Mouse (Mus musculus) c-Kit-positive CD71-positive TER-119-negative erythroid progenitor cells, embryonic 14.5 days (primary cell): ENCODE results near the gene Cacna2d3.

Experiments used
- DNase-seq: peaks from one replicate; pipeline ENCODE4 v3.0.0-alpha.2; 2013; ENCODE audit warnings: low read depth

Cacna2d3 gene

DNA sequence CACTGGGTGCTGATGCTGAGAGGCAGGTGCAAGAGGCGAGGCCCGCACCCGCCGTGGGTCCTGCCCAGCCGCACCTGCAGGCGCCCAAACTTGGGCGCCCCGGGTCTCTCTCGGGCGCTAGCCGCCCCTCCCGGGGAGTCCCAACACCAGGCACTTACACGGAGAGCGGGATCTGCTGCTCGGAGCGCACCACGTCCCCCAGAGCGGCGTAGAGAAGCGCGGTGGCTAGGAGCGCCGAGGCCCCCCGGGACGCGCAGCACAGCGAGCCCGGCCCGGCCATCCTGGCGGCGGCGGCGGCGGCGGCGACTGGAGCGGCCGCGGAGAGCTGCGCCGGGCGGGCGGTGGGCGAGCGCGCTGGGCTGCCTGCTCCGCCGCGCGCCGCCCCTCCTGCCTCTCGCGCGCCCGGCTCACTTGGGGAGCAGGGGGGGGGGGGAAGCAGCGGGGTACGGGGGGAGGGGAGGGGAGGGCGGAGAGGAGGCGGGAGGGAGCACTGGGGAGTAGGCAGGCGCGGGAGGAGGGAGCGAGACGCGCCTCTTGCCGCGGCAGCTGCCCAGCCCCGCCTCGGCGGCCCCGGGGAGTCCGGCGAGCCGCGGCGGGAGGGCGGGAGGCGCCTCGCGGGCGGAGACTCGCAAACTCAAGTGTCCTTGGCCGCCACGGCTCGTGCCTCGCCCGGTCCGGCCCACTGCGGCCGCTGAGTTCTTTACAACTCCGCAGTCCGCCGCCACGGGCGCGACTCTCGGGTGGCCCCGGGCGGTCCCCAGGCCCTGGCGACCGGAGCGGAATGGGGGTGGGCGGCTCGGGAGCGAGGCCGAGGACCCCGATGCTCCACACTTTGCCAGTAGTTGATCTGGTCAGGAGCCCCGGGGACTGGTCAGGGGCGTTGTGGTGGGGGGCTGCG lies at the start of gene Cacna2d3:
Cacna2d3 (minus strand) TSS at position 377 of the 898 bp plus-strand sequence.
- no peak for DNase-seq

DNA sequence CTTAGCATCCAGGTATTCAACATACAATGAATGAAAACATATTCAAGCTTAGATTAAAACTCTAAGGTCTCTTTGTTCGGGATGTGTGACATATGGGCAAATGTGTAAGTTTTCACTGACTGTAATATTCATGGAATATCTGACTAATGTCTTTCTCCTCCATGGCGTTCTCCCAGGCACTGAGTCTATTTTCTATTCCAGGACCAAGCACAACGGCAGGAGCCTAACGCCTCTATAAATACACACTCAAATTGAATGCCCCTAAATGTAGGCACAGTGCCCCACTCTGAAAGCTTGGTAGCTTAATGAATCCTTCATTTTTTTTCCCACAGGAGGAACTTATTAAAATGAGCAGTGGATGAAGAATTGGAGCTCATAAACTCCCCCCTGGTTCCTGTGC lies 47.8 kb upstream of the Cacna2d3 start:
- DNase-seq: no peak

DNA sequence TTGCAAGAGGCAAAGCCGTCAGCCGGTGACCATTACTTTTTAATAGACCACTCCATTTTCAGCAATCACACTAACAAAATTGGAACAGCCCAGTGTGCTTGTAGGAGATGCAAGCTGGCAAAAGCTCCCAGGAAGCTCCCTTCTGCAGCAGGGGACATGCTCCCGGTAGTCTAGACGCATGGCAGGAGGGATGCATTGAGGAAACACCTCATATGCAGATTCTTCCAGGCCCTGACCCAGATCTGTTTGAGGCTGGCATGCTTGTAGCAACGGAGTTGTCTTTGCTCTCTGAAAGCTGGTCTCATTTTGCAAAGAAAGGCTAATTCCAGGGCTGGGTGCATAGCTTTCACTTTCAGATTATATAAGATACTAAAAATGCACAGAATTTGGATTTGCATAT lies 31.2 kb upstream of the Cacna2d3 start:
- no peak for DNase-seq

DNA sequence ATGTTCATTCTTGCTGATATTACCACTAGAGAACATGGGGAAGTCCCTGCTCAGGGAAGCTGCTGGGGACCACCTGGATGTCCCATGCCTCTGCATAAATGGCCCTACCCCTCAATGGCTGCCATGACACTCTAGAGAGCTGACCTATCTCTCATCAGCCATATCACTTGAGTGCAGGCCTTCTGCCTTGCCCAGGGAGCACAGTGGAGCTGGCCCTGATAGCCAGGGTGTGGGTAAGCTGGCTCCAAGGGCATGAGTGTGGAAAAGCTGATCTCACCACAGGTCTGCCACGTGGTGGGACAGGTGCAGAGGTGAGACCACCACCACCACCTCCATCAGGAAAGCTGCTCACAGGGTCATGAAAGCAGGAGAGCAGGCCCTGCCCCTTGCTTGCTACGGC lies 17.1 kb upstream of the Cacna2d3 start:
- DNase-seq: no peak

DNA sequence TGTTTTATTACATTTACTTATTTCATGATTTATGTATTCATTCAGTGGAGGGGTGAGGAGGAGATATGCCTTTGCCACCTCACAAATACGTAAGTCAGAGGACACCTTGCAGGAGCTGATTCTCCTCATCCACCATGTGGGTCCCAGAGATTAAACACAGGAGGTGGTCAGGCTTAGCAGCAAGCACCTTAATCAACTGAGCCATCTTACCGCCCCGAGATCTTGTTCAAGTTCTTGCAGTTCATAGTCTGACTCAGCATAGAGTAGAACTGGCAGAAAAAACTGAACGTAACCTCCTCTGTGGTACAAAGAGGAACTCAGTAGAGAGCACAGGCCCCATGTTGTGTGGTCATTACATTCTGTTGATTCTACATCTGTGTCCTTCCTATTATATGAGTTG lies 8.6 kb upstream of the Cacna2d3 start:
- DNase-seq: no peak

DNA sequence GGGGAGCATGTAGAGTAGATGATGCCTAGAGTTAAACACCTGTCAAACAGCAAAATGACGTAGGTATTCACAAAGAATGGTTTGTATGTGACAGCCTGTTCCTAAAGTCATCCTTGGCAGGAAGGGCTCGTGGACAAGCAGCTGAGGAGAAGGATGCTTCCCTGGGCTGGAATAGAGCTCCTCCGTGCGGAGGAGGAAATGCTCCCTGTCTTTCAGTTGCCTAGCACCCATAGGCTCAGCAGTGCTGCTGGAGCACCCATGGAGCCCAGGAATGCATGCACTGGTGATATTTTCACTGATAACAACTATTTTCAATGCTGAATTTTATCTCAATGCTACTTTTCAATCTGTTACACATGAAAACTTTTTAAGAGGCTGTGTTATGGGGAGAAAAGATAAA lies 7.3 kb upstream of the Cacna2d3 start:
- DNase-seq: no peak

DNA sequence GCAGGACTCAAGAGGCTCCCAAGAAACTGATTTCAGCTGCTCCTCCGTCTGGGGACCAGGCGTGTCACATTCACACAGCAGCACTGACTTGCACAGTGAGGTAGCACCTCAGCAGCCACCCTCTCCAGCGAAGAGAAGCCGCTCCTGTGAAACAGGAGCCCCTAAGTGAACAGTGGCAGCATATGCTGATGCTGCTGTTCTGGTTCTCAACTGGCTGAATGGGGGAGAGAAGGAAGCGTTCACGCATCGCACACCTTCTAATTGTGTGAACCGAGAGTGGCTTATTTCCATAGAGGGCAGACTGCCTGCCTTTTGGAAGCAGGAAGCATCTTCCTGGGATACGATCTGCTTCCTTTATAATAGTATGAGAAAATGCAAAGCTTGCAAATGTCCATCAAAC lies 5.9 kb upstream of the Cacna2d3 start:
- DNase-seq: no peak

DNA sequence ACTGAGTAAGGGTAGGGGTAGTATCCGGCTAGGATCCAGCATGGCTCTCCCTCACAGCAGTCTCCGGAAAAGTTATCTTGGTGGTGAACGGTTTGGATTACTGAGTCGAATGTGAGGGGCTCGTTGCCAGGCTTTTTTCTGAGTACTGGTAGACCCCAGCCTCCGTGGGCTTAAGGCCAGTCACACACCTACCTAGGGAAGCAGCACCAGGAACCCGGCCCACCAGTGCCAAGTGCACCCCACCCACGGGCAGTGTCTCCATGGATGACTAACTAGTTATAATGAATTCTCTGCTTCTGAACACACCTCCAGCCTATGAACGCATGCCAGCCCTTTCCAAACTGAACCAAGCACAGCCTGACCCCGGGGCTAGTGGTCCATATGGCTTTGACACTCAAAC lies 1.6 kb upstream of the Cacna2d3 start:
- DNase-seq: no peak

DNA sequence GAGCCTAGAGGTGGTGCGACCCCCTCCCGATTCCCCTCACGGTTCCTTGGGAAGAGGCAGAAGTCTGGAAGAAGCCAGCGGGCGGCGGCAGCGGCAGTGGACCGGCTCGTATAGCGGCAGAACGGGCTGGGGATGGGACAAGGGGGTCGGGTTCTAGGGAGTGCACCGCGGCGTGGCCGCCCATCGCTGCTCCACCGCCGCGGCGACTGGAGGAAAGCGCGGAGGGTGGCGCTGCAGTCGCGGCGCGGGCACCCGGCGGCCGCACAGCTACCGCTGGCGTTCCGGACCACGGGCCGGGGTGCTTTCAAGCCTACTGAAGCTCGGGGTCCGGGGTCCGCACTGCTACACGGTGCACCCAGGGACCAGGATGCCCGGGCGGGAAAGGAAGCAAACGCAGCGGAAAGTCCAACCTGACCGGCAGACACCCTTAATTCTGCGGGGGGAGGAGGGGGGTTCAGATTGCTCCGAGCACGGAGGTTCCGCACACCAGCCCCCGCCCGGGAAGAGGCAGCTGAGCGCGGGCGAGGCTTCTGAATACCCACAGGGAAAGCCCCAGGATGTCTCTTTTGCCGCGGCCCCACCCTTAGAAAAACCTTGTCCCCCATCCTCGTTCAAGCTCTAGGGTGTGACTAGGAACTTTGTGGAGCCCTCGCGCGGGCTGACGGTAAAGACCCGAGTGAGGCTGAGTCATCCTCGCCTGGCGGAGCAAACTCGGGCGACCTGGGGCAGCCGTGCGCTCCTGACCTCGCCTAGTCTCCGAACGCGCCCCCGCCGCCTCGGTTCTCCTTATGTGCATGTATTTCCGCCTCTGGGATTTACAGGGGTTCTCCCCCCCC lies 940 bp upstream of the Cacna2d3 start:
- DNase-seq: no peak

DNA sequence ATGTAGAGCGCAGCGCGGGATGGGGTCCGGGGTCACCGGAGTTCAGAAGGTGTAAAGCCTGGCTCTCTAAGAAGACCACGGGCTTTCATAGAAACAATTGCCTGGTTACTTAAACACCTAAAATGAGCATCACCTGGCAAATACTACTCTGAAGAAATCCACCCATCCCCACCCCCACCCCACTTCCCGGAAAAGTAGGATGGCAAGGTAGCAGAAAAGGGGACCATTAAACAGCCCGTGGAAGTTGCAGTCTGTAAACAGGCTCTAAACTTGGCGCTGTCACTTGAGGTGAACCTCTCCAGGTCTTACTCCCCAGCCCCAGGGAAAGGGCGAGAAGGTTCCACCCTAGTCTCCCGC lies 555 bp downstream of the Cacna2d3 start:
- no peak for DNase-seq

DNA sequence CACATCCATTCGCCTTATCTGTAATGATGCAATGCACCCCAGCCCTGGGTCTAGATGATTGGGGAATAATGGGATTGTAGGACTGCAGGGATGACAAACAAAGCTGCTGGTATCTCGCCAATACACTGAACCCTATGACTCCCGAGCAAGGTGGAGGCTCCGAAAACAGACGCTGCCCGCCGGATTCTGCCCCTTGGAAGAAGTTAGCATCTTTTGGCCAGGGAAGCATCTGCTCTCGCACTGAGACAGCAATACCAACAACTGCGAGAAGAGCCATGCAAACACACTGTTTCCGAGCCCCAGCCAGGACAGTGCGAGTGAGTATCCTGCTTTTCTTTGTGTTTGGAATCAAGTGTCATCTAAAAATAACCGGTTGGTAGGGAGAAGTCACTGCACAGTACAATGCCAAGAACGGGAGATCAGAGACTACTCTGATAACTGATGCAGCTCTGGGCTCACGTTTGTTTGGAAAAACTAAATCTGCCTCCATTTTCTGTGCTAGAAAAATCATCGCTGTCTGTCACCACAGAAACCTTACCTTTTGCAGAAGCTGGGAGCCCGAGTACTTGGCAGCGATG lies 1.2 kb downstream of the Cacna2d3 start:
- DNase-seq: no peak

DNA sequence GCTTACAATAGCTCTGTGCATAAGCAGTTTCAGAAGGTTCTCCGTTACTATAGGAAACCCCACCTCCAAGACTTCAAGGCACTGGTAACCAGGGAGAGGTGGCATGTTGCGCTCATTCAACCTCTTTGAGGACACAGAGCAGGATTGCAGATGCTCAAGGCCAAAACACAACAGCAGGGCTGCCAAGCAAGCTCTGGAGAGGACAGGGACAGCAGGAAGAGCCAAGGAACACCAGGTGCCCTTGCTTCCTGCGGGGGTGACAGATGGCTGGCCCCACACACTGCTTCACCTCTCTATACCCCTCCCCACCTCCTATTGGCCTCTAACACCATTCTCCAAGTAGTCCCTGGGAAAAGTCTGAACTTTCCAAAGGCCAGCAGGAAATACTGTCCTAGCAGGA lies 9.0 kb downstream of the Cacna2d3 start:
- no peak for DNase-seq

DNA sequence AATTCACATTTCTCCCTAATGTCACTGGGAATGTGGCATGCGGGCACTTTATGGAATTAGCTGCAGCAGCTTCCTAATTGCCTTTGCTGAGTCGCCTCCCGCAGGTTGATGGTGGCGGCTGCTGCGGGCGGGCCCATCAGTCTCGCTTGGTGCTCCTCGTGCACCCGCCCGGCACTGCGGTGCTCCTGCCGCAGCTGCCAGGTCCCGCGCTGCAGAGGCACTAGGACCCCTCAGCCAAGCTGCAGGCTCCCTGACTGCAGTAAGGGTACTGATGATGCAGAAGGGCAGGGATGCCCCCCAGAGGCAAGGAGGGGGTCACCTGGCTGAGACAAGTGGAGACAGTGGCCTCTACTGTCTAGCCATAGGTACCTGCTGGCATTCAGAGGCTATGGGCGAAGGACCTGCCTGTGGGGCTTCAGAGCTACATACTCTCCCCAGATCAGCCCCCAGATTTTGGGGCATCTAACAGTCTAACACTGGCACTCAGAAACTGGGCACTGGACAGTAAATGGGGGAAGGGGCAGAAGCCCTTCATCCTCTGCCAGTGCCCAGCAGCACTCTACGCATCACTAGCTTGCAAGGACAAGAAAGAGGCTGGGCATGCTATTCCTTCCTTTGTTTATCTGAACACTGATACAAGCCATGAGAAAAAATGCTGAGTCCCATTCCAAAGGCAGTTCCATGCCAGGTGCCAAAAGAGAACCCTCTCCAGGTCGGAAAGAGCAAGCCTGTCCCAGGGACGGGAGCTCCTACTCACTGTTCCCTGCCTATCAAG lies 13.9 kb downstream of the Cacna2d3 start:
- no peak for DNase-seq

DNA sequence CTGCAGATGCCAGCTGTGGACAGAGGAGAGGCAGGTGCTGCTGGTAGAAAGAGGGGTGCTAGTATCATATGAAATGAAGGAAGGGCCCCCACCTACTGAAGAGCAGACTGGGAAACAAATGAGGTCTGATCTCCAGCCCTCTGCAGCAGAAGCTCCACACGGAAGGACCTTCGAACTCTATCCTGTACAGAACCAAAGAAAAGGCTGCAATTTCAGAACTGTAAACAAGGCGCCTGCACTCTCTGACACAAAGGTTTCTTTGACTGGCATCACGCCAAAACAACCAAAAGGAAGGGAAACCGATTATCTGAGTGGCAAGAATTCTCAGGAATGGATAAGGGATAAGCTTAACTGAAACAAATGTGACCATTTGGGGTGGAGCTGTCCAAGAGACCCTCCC lies 18.9 kb downstream of the Cacna2d3 start:
- no peak for DNase-seq

DNA sequence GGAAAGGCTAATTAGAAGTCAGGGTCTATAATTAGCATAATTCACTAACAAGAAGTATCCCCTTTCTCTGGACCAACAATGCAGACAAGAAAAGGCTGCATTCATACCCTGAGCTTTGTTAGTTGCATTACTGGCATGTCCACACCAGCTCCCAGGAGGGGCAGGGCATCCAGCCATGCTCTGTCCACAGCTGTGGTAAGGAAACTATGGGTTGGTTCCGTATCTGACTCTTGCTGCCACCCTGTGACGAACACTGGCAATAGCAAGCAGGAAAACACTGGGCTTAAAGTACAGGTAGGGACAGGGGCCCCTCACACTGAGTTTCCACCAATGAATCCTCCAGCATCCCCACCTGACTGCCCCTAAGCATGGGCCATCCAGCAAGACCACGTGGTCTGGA lies 25.5 kb downstream of the Cacna2d3 start:
- DNase-seq: no peak

DNA sequence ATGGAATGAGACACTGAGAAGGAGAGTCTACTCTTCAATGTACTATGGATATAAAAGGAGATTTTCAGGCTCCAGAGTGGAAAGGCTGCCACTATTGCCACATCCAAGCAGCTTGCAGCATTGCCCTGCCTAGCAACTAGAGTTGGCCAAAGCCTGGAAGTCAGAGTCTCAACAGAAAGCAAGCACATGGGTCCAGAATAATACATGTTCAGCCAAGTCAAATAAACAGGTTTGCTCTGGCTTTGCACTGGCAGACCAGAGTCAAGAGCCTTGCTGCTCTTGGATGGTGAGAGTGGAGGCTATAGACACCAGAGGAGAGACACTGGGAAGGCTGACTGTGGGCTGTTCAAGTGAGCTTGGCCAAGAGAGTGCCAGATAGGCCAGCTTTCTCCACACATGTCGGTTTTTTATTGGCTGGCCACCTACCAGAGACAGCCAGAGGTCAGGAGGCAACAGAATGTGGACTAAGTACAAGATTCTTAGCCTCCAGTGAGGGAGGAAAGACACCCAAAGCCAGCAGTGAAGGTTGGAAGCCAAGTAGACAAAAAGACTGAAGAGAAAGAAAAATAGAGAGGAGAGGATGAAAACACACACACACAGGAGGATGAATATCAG lies 49.1 kb downstream of the Cacna2d3 start:
- no peak for DNase-seq

DNA sequence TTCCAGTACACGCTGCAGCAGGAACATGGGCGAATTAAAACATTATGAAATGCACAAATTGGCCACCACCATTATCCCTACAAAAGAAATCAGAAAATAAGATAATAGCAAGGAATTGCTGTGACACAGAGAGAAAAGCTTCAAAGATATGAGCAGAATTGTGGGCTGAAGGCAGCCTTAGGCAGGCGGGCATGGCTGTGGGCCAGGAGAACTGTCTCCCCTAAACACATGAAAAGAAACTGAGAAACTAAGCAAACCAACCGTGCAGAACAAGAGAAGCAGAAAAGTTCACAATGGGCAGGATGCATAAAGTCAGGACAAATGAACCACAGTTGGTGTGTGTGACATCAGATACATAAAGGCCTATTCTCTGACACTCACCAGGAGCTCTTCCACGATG lies 51.8 kb downstream of the Cacna2d3 start:
- DNase-seq: no peak

DNA sequence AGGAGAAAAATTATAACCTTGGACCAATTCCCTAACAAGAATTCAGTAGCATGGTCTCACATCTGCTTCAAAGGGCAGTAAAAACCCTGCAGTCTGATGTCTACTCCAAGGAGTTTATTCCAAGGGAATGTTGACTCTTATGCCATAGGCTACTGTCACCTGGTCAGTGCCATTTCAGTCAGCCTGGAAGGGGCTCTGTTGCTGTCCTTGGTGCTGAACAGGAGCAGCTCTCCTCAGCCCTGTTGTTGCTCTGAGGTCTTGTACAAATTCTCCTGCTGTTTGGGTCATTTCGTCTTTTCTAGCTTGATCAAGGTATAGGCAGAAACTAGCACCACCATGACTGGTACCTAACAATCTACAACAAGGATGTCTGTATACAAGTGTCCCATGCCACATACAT lies 64.7 kb downstream of the Cacna2d3 start:
- DNase-seq: peak; percentile 1

DNA sequence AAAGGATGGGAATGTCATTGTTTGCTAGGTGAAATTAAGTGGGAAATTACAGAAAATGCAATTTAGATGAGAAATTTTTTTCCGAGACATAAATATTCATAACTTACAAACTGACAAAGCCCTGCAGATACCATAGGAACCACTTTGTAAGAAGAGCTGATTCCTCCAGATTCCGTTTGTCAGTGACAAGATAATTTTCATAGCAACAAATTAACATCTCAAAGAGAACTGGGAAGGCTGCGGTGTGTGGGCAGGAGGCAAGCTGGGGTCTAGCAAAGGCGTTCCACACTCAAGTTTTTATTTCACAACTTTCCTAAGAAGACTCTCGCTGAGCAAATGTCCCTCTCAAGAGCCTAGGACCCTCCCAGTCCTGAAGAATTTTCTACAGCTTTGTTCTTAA lies 71.1 kb downstream of the Cacna2d3 start:
- DNase-seq: no peak

DNA sequence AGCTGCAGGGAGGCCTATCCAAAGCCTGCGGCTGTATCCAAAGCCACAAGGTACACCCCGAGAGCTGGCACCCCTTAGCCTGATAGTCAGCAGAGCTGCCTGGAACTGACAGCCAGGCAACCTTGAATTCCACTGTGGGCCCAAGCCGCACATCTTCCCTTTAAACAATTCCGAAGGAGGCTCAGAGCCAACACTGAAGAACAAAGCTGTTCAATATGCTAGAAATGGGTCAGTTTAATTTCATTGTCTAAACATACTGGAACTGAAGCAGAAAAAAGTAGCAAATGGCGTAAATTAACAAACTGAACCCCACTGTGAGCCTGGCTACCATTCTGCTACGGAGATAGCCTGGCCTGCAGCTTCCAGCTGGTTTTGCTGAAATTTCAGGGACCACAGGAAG lies 72.9 kb downstream of the Cacna2d3 start:
- no peak for DNase-seq

DNA sequence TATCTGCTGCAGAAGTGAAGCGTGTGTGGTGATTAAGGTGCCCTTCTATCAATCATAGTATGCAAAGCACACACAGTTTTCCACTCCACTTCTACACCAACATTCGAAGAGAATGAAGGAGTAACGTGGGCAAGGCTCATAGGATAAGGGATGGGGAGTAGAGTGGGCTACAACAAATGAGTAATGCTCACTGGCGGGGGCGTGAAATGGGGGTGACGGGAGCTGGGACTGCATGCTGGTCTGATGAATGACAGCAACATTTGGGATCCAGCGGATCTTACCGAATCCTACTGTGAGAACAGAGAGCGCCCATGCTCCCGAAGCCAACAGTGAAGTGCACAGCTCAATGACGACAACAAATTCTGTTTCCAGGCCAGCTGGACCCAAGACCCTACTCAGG lies 76.2 kb downstream of the Cacna2d3 start:
- no peak for DNase-seq

DNA sequence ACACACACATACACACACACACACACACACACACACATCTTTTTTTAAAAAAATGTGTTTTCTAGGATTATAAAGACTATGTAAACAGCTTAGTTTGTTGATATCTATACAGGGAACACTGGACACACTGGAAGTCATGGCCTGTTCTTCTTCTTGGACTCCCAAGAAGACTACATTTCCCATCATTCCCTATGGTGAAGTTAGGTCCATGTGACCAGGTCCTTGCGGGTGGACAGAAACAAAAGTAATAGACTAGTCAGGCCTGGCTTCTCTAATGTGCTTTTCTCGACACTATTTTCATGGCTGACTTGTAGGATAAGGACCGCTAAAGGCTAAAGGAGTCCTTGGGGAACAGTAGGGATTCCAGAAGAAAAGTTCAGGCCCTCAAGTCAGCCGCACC lies 78.4 kb downstream of the Cacna2d3 start:
- no peak for DNase-seq
